Mouse (Mus musculus): ENCODE results near the gene Sapcd1.

The Sapcd1 gene

DNA sequence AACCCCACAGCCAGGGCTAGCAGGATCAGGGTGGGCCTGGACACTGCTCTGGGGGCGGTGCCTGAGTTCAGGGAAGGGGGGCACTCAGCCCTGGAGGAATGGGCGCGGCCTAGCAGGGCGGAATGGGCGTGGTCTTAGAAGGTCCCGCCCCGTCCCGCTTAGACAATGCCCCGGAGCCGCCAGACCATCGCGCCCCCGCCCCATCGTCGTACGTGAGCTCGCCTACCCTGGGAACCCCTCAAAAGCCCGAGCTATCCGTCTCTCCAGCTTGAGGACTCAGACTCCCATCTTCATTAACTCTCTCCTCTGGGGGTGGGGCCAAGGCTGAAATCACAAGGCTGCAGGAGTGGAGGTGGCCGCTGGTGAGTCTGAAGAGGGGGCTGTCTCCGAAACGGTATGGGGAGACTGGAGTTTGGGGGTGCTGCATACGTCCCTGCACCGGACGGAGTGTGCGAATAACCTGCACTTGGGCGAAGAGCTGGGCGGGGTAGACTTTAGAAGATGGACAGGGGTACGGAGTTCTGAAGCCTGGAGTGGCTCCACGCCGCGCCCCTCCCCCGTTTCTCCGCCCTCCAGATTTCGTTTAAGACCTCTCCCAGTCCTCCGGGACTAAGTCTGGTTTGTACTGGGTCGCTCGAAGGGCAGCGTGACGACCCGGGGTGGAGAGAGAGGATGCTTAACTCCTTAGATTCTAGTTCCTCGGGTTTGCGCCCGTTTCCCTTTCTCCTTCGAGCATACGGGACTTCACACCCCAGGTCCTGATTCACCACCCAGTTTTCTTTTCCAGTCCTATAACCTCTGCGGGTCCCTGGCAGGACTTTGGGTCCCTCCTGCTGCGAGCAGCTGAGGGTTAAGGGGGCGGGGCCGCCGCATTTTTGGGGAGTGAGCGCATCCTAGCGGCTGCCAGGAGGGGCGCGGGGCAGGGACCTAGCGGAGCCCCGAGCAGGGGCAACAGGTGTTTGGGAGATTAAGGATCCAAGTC, 31.4 kb upstream of the Sapcd1 start, which contains the start of gene Ddah2:
TSS of gene Ddah2 (plus strand) at position 125 of the 982 bp plus-strand sequence.
- TF ChIP-seq NANOG (IDR thresholded peaks at IDR 0.05; ENCODE audit: borderline replicate concordance, low read length) (no peak), CTCF (conservative IDR thresholded peaks at IDR 0.05; ENCODE audit: low read length) (peak; percentile 35)
- H3K4me1 ChIP-seq (replicated peaks; ENCODE audit: low read depth, low read length), result peaks cover 72% of the 10 kb centered on the region
- peaks cover 6% of the 10 kb centered on the region for H3K27me3 ChIP-seq (ENCODE audit: insufficient read depth, low read length)
- H3K4me3 ChIP-seq (replicated peaks; ENCODE audit: low read length), result peak within 1 kb of the TSS; percentile 92
- H3K36me3 ChIP-seq (ENCODE audit: insufficient read depth, low read length), result peaks cover 69% of the 10 kb centered on the region
- no peaks in the 10 kb centered on the region for H3K9me3 ChIP-seq (ENCODE audit: low read length)

DNA sequence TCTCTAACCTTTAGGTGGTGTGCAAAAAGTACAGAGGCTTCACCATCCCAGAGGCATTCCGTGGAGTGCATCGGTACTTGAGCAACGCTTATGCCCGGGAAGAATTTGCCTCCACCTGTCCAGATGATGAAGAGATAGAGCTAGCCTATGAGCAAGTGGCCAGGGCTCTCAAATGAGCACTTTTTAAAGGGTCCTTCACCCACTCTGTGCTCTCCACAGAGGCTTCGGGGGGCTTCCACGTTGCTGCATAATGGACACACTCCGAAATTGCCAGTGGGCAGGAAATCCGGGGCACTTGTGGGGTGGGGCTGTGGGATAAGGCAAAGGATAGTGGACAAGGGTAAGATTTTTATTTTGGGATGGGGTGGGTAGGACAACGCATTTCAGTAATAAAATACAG, 30.5 kb upstream of the Sapcd1 start:
- TF ChIP-seq POU5F1 (IDR thresholded peaks at IDR 0.05; ENCODE audit: borderline replicate concordance, low read length) (no peak), CTCF (conservative IDR thresholded peaks at IDR 0.05; ENCODE audit: low read length) (no peak), NANOG (IDR thresholded peaks at IDR 0.05; ENCODE audit: borderline replicate concordance, low read length) (no peak)
- Histone ChIP-seq H3K4me3 (replicated peaks; ENCODE audit: low read length) (peak overlapping the region; percentile 92; the same call in 1 of the 2 replicates), H3K36me3 (ENCODE audit: insufficient read depth, low read length) (peaks cover 75% of the 10 kb centered on the region), H3K4me1 (replicated peaks; ENCODE audit: low read depth, low read length) (peaks cover 71% of the 10 kb centered on the region), H3K9me3 (ENCODE audit: low read length) (no peaks in the 10 kb centered on the region), H3K27me3 (ENCODE audit: insufficient read depth, low read length) (peaks cover 6% of the 10 kb centered on the region)

DNA sequence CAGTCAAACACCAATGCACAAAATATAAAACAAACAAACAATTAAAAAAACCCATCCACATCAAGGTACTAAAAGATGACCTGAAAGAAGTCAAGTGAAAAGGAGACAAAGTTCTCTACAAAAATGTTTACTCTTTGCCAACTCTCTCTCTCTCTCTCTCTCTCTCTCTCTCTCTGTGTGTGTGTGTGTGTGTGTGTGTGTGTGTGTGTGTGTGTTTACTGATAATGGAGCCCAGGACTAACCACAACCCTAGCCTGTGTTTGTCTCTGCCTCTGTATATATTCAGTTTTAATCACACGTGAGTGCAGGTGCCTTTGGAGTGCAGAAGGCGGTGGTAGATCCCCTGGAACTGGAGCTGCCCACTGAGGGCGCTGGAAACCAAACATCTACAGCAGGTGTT, 29.3 kb upstream of the Sapcd1 start:
- Histone ChIP-seq H3K4me1 (replicated peaks; ENCODE audit: low read depth, low read length) (peaks cover 71% of the 10 kb centered on the region), H3K36me3 (ENCODE audit: insufficient read depth, low read length) (peaks cover 80% of the 10 kb centered on the region), H3K4me3 (replicated peaks; ENCODE audit: low read length) (no peak overlapping the region), H3K27me3 (ENCODE audit: insufficient read depth, low read length) (peaks cover 6% of the 10 kb centered on the region), H3K9me3 (ENCODE audit: low read length) (no peaks in the 10 kb centered on the region)
- TF ChIP-seq CTCF (conservative IDR thresholded peaks at IDR 0.05; ENCODE audit: low read length) (no peak), POU5F1 (IDR thresholded peaks at IDR 0.05; ENCODE audit: borderline replicate concordance, low read length) (no peak), NANOG (IDR thresholded peaks at IDR 0.05; ENCODE audit: borderline replicate concordance, low read length) (no peak)

DNA sequence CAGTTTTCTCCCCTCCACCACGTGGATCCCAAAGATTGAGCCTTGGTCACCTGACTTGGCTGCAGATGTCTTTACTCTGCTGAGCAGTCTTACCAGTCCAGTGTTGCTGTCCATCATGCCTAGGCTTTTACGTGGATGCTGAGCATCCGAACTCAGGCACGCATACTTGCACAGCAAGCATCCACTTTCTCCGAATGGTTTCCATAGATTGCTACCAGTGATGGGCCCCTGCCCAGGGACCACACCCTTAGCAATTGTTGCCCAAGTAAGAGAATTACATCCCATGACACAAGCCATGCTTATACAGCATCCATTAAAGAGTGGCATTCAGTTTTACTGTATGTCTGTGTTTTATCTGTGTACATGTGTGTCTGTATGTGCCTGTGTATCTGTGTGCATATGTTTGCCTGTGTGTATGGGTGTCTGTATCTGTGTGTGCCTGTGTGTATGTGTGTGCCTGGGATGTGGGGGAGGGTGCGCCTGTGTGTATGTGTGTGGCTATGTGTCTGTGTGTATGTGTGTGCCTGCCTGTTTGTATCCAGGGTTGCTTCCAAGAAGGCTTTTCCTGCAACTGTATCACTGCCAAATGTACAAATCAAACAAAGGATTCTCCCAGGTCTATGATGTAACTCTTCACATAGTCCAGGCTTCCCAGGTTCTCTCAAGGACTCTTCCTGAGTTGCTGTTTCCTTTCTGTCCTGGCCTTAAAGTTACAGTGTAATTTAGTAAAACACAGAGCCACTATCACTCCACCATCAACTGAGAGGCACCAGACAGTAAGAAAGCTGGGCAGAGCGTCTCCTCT, 28.1 kb upstream of the Sapcd1 start:
- TF ChIP-seq CTCF (conservative IDR thresholded peaks at IDR 0.05; ENCODE audit: low read length) (no peak), POU5F1 (IDR thresholded peaks at IDR 0.05; ENCODE audit: borderline replicate concordance, low read length) (no peak), NANOG (IDR thresholded peaks at IDR 0.05; ENCODE audit: borderline replicate concordance, low read length) (no peak)
- H3K27me3 ChIP-seq (ENCODE audit: insufficient read depth, low read length), result peaks cover 6% of the 10 kb centered on the region
- H3K9me3 ChIP-seq (ENCODE audit: low read length), result no peaks in the 10 kb centered on the region
- peaks cover 69% of the 10 kb centered on the region for H3K4me1 ChIP-seq (replicated peaks; ENCODE audit: low read depth, low read length)
- H3K4me3 ChIP-seq (replicated peaks; ENCODE audit: low read length), result no peak overlapping the region
- H3K36me3 ChIP-seq (ENCODE audit: insufficient read depth, low read length), result peaks cover 72% of the 10 kb centered on the region

DNA sequence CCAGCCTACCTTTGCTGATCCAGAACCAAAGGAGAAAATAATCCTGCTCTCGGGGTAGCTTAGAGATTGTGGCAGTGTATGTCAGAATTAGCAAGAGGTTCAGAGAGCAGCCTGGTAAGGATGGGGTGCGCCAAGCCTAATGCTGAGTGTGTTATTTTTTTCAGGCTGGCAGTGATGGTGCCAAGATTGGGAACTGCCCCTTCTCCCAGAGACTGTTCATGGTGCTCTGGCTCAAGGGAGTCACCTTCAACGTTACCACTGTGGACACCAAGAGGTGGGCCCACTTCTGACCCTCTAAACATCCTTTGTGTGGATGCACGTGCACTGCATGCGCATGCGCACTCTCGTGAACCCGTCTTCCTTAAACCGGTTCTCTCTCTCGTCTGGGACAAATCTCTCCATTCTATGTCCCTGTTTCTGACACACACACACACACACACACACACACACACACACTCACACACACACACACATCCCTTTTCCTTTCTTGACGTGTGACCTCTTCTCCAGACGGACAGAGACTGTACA, 24.5 kb upstream of the Sapcd1 start:
- Histone ChIP-seq H3K4me1 (replicated peaks; ENCODE audit: low read depth, low read length) (peaks cover 75% of the 10 kb centered on the region), H3K36me3 (ENCODE audit: insufficient read depth, low read length) (peaks cover 48% of the 10 kb centered on the region)
- TF ChIP-seq POU5F1 (IDR thresholded peaks at IDR 0.05; ENCODE audit: borderline replicate concordance, low read length) (no peak), CTCF (conservative IDR thresholded peaks at IDR 0.05; ENCODE audit: low read length) (no peak), NANOG (IDR thresholded peaks at IDR 0.05; ENCODE audit: borderline replicate concordance, low read length) (no peak)

DNA sequence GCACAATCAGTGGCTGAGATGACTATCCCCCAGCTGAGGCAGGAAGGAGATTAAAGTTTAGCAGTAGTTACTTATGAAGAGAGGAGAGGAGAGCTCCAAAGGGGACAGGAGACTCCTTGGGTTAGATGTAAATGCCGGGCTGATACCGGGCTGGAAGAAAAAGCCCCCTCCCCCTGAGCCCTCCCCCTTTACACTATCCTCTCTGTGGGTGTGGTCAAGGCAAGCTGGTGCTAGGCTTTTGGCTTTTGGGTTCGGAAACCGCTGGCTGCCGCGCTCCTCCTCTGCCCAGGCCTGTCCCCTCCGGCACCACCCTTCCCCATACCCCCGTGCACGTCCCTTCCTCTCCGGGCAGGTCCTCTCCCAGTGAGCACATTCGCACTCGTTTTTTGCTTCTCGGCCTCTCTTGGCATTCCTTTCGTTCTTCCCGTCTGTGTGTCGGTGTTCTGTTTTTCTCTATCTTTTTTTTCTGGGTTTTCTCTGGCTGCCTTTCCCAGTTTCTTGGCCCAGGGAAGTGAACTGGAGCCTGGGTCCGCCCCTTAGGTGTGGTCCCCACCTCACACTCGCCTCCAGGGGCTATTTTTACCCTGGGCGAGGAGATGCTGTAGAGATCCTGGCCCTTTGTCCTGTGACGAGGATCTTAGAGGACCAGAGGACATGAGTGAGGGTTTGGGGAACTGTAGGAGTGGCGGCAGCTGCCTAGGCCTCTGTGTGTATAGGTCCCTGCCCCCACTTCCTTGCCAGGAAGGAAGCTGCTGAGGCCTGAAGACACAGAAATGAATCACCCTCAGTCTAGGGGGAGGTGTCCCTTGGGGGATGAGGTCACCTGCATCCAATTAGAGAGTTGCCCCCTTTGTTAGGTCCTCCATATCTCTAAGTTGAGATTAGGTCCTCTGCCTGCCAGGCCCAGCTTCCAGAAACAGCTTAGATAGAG, 23.6 kb upstream of the Sapcd1 start:
- Histone ChIP-seq H3K4me1 (replicated peaks; ENCODE audit: low read depth, low read length) (peaks cover 81% of the 10 kb centered on the region), H3K27me3 (ENCODE audit: insufficient read depth, low read length) (no peaks in the 10 kb centered on the region), H3K36me3 (ENCODE audit: insufficient read depth, low read length) (peaks cover 41% of the 10 kb centered on the region), H3K4me3 (replicated peaks; ENCODE audit: low read length) (peak overlapping the region; percentile 80), H3K9me3 (ENCODE audit: low read length) (no peaks in the 10 kb centered on the region)
- TF ChIP-seq POU5F1 (IDR thresholded peaks at IDR 0.05; ENCODE audit: borderline replicate concordance, low read length) (no peak), NANOG (IDR thresholded peaks at IDR 0.05; ENCODE audit: borderline replicate concordance, low read length) (no peak), CTCF (conservative IDR thresholded peaks at IDR 0.05; ENCODE audit: low read length) (no peak)

More for the DNA sequence above, 24.5 kb upstream of the Sapcd1 start:
- Histone ChIP-seq H3K4me3 (replicated peaks; ENCODE audit: low read length) (peak overlapping the region; percentile 80), H3K9me3 (ENCODE audit: low read length) (no peaks in the 10 kb centered on the region), H3K27me3 (ENCODE audit: insufficient read depth, low read length) (no peaks in the 10 kb centered on the region)

DNA sequence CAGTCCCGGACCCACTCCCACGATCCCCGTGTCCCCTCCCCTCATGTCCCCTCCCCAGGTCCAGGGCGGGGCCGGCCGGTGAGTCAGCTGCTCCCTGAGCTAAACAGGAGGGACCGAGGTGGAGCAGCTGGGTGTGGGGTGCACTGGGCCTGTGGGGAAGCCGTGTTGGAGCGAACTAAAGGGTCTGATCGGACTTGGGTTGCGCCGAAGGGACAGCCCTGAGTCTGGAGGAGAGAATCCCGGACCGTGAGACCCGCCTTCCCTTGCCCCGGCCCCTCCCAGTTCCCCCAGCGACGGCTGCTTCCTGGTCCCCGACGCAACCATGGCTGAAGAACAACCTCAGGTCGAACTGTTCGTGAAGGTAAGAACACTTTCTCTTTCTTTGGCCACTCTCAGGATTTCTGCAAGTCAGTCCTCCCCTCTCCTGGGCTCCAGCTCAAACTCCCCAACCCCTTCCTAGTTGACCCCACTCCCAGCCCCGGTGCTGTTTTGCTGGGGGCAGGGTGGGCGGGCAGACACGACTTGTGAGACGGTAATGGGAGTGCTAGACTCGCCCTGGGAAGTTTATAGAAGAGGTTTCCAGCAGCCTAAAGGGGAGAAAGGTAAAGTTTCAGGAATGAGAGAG, 22.4 kb upstream of the Sapcd1 start:
- H3K36me3 ChIP-seq (ENCODE audit: insufficient read depth, low read length), result peaks cover 29% of the 10 kb centered on the region
- TF ChIP-seq CTCF (conservative IDR thresholded peaks at IDR 0.05; ENCODE audit: low read length), result no peak
- no peak for TF ChIP-seq POU5F1 (IDR thresholded peaks at IDR 0.05; ENCODE audit: borderline replicate concordance, low read length)
- TF ChIP-seq NANOG (IDR thresholded peaks at IDR 0.05; ENCODE audit: borderline replicate concordance, low read length), result no peak
- H3K27me3 ChIP-seq (ENCODE audit: insufficient read depth, low read length), result peaks cover 7% of the 10 kb centered on the region
- H3K4me1 ChIP-seq (replicated peaks; ENCODE audit: low read depth, low read length), result peaks cover 82% of the 10 kb centered on the region
- peak overlapping the region; percentile 80 for H3K4me3 ChIP-seq (replicated peaks; ENCODE audit: low read length)
- H3K9me3 ChIP-seq (ENCODE audit: low read length), result no peaks in the 10 kb centered on the region

Measured in E14TG2a.4 (cell line).